Mouse (Mus musculus): ENCODE measurements around the gene Msl1.

The Msl1 gene

DNA sequence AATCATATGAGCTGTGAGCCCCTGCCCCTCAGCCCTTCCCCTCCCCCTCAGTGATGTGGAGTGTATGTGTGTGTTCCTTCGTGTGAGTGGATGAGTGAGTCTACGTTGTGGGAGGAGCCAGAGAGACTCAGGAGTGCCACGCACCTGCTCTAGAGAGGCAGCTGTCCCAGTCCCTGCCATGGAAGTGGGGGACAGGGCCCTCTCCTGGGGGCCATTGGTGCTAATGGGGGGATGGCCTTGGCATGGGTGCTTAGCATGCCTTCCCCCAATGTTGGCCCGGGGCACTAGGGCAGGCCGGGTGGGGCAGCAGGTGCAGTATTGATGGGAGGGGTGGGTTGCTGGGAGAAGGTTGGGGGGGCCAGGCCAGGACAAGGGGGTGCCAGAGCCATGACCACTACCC is 28.5 kb upstream of the Msl1 start:
- Histone ChIP-seq H3K36me3 (ENCODE audit: insufficient read depth, low read length) (peaks cover 40% of the 10 kb centered on the region), H3K9me3 (ENCODE audit: low read length) (no peaks in the 10 kb centered on the region), H3K4me1 (replicated peaks; ENCODE audit: low read depth, low read length) (peaks cover 94% of the 10 kb centered on the region), H3K27me3 (ENCODE audit: insufficient read depth, low read length) (peaks cover 5% of the 10 kb centered on the region; the same call in 1 of the 2 replicates), H3K4me3 (replicated peaks; ENCODE audit: low read length) (peak overlapping the region; percentile 39; the same call in 1 of the 2 replicates)
- TF ChIP-seq NANOG (IDR thresholded peaks at IDR 0.05; ENCODE audit: borderline replicate concordance, low read length) (no peak), POU5F1 (IDR thresholded peaks at IDR 0.05; ENCODE audit: borderline replicate concordance, low read length) (no peak)

DNA sequence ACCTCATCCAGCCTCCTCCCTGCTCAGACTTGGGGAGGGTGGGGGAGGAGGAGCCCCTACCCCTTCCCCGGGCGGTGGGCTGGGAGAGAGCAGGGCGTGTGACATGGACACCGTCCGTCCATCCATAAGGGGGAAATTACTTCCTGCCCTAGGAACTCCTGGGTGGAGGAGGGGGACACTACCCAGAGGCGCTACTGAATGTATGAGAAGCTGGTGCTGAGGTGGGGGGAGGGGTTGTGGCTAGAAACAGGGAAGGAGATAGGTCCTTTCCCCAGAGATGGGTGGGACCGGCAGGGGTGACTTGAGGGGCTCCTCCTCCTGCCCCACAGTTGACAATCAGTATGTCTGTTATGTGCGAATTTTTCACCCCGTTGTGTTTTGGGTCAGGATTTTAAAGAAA is 28.0 kb upstream of the Msl1 start:
- Histone ChIP-seq H3K27me3 (ENCODE audit: insufficient read depth, low read length) (peaks cover 8% of the 10 kb centered on the region; the same call in 1 of the 2 replicates), H3K9me3 (ENCODE audit: low read length) (no peaks in the 10 kb centered on the region), H3K4me3 (replicated peaks; ENCODE audit: low read length) (peak overlapping the region; percentile 39; the same call in 1 of the 2 replicates), H3K36me3 (ENCODE audit: insufficient read depth, low read length) (peaks cover 44% of the 10 kb centered on the region), H3K4me1 (replicated peaks; ENCODE audit: low read depth, low read length) (peaks cover 90% of the 10 kb centered on the region)
- no peak for TF ChIP-seq POU5F1 (IDR thresholded peaks at IDR 0.05; ENCODE audit: borderline replicate concordance, low read length)
- no peak for TF ChIP-seq NANOG (IDR thresholded peaks at IDR 0.05; ENCODE audit: borderline replicate concordance, low read length)
- no peak for TF ChIP-seq CTCF (conservative IDR thresholded peaks at IDR 0.05; ENCODE audit: low read length)

DNA sequence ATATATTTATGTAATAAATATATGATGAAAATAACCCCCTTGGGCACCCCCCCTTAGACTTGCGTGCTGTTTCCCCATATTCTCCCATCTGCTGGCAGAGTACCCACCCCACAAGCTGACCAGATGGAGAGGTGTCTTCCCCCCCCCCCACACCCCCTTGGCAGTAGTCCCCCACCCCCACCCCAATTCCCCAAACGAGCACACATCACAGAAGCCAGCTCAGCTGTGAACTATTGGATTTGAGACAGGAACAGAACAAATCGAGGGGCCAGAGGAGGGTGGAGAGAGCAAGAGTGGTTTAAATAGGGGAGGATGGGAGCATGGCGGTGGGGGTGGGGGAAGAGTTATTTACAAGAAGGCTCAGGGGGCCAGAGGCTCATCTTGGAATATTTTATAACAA is 27.6 kb upstream of the Msl1 start:
- H3K9me3 ChIP-seq (ENCODE audit: low read length) = no peaks in the 10 kb centered on the region
- H3K27me3 ChIP-seq (ENCODE audit: insufficient read depth, low read length) = peaks cover 12% of the 10 kb centered on the region
- peaks cover 88% of the 10 kb centered on the region for H3K4me1 ChIP-seq (replicated peaks; ENCODE audit: low read depth, low read length)
- peaks cover 46% of the 10 kb centered on the region for H3K36me3 ChIP-seq (ENCODE audit: insufficient read depth, low read length)
- H3K4me3 ChIP-seq (replicated peaks; ENCODE audit: low read length) = peak overlapping the region; percentile 45
- TF ChIP-seq POU5F1 (IDR thresholded peaks at IDR 0.05; ENCODE audit: borderline replicate concordance, low read length) (no peak), CTCF (conservative IDR thresholded peaks at IDR 0.05; ENCODE audit: low read length) (no peak), NANOG (IDR thresholded peaks at IDR 0.05; ENCODE audit: borderline replicate concordance, low read length) (no peak)

DNA sequence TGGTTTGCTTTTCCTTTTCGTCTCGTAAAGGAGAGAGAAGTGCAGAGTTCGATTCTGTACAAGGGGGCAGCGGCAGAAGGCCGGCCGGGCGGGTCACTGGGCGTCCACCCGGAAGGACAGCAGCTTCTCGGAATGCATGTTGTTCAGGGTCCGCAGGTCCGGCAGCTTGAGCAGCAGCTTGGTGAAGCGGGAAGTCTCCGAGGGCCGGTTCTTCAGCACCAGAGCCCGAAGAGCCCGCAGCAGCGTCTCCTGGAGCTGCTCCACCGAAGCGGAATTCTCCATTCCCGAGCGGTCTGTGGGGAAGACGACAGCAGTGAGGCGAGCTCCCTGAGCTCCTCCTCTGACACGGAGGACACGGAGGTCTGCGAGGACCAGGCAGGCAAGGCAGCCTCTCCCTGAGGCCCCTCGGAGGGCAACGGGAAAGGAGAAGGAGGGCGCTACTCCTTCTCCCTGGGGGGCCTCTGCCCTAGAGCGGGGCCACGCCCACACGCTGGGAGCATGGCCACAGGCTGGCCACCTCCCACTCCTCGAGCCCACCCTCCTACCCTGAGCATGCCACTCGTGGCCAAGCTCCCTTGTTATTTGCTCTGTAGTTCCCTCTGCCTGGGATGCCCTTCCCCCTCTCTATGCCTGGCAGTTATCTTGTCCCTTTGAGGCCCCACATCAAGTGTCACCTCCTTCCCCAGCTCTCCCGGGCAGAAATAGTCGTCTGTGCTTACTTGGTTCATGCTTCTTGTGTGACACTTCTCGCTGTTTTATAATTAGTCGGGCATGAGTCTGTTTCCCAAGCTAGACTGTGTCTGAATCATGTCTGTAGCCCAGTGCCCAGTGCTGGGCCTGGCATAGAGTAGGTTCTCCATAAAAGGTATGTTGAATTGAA is 26.9 kb upstream of the Msl1 start:
- Histone ChIP-seq H3K4me3 (replicated peaks; ENCODE audit: low read length) (peak overlapping the region; percentile 45), H3K27me3 (ENCODE audit: insufficient read depth, low read length) (peaks cover 18% of the 10 kb centered on the region)

GRCm38 (mm10) chr11:98769007-98769954 is 26.0 kb upstream of the Msl1 start:
- Histone ChIP-seq H3K9me3 (ENCODE audit: low read length) (no peaks in the 10 kb centered on the region), H3K27me3 (ENCODE audit: insufficient read depth, low read length) (peaks cover 24% of the 10 kb centered on the region), H3K4me1 (replicated peaks; ENCODE audit: low read depth, low read length) (peaks cover 86% of the 10 kb centered on the region), H3K36me3 (ENCODE audit: insufficient read depth, low read length) (peaks cover 49% of the 10 kb centered on the region), H3K4me3 (replicated peaks; ENCODE audit: low read length) (no peak overlapping the region)
- TF ChIP-seq POU5F1 (IDR thresholded peaks at IDR 0.05; ENCODE audit: borderline replicate concordance, low read length) (no peak), CTCF (conservative IDR thresholded peaks at IDR 0.05; ENCODE audit: low read length) (no peak), NANOG (IDR thresholded peaks at IDR 0.05; ENCODE audit: borderline replicate concordance, low read length) (no peak)

More for the DNA sequence above, 26.9 kb upstream of the Msl1 start:
- Histone ChIP-seq H3K36me3 (ENCODE audit: insufficient read depth, low read length) (peaks cover 49% of the 10 kb centered on the region), H3K9me3 (ENCODE audit: low read length) (no peaks in the 10 kb centered on the region), H3K4me1 (replicated peaks; ENCODE audit: low read depth, low read length) (peaks cover 88% of the 10 kb centered on the region)
- TF ChIP-seq CTCF (conservative IDR thresholded peaks at IDR 0.05; ENCODE audit: low read length) (no peak), NANOG (IDR thresholded peaks at IDR 0.05; ENCODE audit: borderline replicate concordance, low read length) (no peak), POU5F1 (IDR thresholded peaks at IDR 0.05; ENCODE audit: borderline replicate concordance, low read length) (no peak)

GRCm38 (mm10) chr11:98770096-98770975 is 25.0 kb upstream of the Msl1 start:
- Histone ChIP-seq H3K27me3 (ENCODE audit: insufficient read depth, low read length) (peaks cover 29% of the 10 kb centered on the region), H3K4me3 (replicated peaks; ENCODE audit: low read length) (no peak overlapping the region), H3K9me3 (ENCODE audit: low read length) (no peaks in the 10 kb centered on the region), H3K4me1 (replicated peaks; ENCODE audit: low read depth, low read length) (peaks cover 85% of the 10 kb centered on the region), H3K36me3 (ENCODE audit: insufficient read depth, low read length) (peaks cover 49% of the 10 kb centered on the region)
- TF ChIP-seq CTCF (conservative IDR thresholded peaks at IDR 0.05; ENCODE audit: low read length) (no peak), NANOG (IDR thresholded peaks at IDR 0.05; ENCODE audit: borderline replicate concordance, low read length) (no peak), POU5F1 (IDR thresholded peaks at IDR 0.05; ENCODE audit: borderline replicate concordance, low read length) (no peak)

GRCm38 (mm10) chr11:98771131-98771530 is 24.2 kb upstream of the Msl1 start:
- peaks cover 86% of the 10 kb centered on the region for H3K4me1 ChIP-seq (replicated peaks; ENCODE audit: low read depth, low read length)
- TF ChIP-seq POU5F1 (IDR thresholded peaks at IDR 0.05; ENCODE audit: borderline replicate concordance, low read length) (no peak), CTCF (conservative IDR thresholded peaks at IDR 0.05; ENCODE audit: low read length) (no peak), NANOG (IDR thresholded peaks at IDR 0.05; ENCODE audit: borderline replicate concordance, low read length) (no peak)
- peaks cover 29% of the 10 kb centered on the region for H3K27me3 ChIP-seq (ENCODE audit: insufficient read depth, low read length)
- no peaks in the 10 kb centered on the region for H3K9me3 ChIP-seq (ENCODE audit: low read length)
- H3K36me3 ChIP-seq (ENCODE audit: insufficient read depth, low read length) = peaks cover 49% of the 10 kb centered on the region
- no peak overlapping the region for H3K4me3 ChIP-seq (replicated peaks; ENCODE audit: low read length)
